In the genomic region with DNA sequence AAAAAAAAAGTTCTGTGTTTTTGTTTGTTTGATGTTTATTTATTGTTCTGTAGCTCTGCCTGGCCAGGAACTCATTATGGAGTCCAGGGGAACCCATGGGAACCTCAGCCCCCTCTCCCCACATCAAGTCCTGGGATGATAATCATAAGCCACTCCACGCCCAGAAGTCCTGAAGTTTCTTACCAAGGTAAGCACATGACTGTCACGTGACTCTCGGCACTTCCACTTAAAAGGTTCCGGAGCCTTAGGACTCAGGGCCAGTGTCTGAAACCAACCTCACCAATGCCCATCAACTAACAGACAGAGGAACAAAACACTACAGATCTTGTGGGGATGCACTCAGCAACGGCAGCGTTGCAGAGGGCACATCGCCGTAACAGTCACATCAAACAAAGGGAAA, we compare ENCODE assay signal across 28 mouse cellular contexts. TPM values are rescaled to one million over a fixed set of nuclear protein-coding genes. Genes with fewer than 3 reads are reported as not detected.
DNase-seq lines count a peak whose midpoint lies in the region; ATAC-seq and TF ChIP-seq lines count a peak whose summit lies in the region.
"Had no signal": no experiment of that assay in that cellular context is flagged by ENCODE, and none has a peak within 500 bp of the region (broad histone marks: within the 10 kb centered on the region; RNA-seq: fewer than 3 reads in every experiment).

No protein-coding gene starts in this region.

- 86% methylated on average over 8 of the region's 8 CpGs for WGBS in limb, embryonic 10.5 days
- WGBS in midbrain, embryonic 10.5 days, result 82% methylated on average over 8 of the region's 8 CpGs
- 84% methylated on average over 8 of the region's 8 CpGs for WGBS in intestine, postnatal 0 days

- peak; percentile 69 for DNase-seq in ZHBTc4 (ENCODE audit: low read depth, low spot score)
- no peak for DNase-seq in limb, embryonic 10.5 days (ENCODE audit: low spot score)
- no peak for DNase-seq in midbrain, embryonic 10.5 days (ENCODE audit: low spot score)
- no peak for DNase-seq in left cerebral cortex, adult 18-20 months (ENCODE audit: low spot score in 2 of 2)
- DNase-seq: adrenal gland, postnatal 10 days; adrenal gland, postnatal 36 days; B cell, adult 2 months; cerebellum, adult 11 months; cerebellum, adult 2 months; cerebellum, adult 9-11 months; cerebellum, postnatal 25 days; gastrocnemius, postnatal 10 days; heart, adult 11 months had no signal

- H3K9me3 ChIP-seq in E14TG2a.4 (ENCODE audit: low read length), result no peaks in the 10 kb centered on the region
- H3K9me3 ChIP-seq in limb, embryonic 10.5 days (replicated peaks), result peaks cover 3% of the 10 kb centered on the region; the same call in 1 of the 2 replicates
- peaks cover 6% of the 10 kb centered on the region for H3K9me3 ChIP-seq in midbrain, embryonic 10.5 days (replicated peaks)
- no peaks in the 10 kb centered on the region for H3K9me3 ChIP-seq in intestine, postnatal 0 days (ENCODE audit: control insufficient read depth)
- H3K9me3 ChIP-seq: embryonic facial prominence, embryonic 13.5 days; forebrain, embryonic 15.5 days; hindbrain, embryonic 13.5 days; intestine, embryonic 15.5 days had no signal

- H3K4me2 ChIP-seq in intestine, postnatal 0 days (replicated peaks; ENCODE audit: low read depth), result no peak overlapping the region
- H3K4me2 ChIP-seq: embryonic facial prominence, embryonic 13.5 days; forebrain, embryonic 12.5 days; forebrain, embryonic 15.5 days; heart, embryonic 11.5 days; hindbrain, embryonic 13.5 days; intestine, embryonic 15.5 days had no signal

- TF ChIP-seq CTCF in E14TG2a.4 (conservative IDR thresholded peaks at IDR 0.05; ENCODE audit: low read length), result no peak
- no peak for TF ChIP-seq CTCF in intestine, postnatal 0 days (IDR thresholded peaks at IDR 0.05; ENCODE audit: low read depth)

- no peak overlapping the region for H3K9ac ChIP-seq in intestine, postnatal 0 days (ENCODE audit: low read depth, low read length)
- H3K9ac ChIP-seq: embryonic facial prominence, embryonic 13.5 days; forebrain, embryonic 12.5 days; forebrain, embryonic 15.5 days; hindbrain, embryonic 13.5 days; intestine, embryonic 15.5 days had no signal

- no peak for ATAC-seq in intestine, postnatal 0 days
- ATAC-seq: forebrain, embryonic 15.5 days; hindbrain, embryonic 16.5 days; intestine, embryonic 15.5 days had no signal

- H3K4me1 ChIP-seq in E14TG2a.4 (replicated peaks; ENCODE audit: low read depth, low read length), result peaks cover 91% of the 10 kb centered on the region
- peaks cover 27% of the 10 kb centered on the region for H3K4me1 ChIP-seq in limb, embryonic 10.5 days
- H3K4me1 ChIP-seq in midbrain, embryonic 10.5 days, result no peaks in the 10 kb centered on the region
- no peaks in the 10 kb centered on the region for H3K4me1 ChIP-seq in intestine, postnatal 0 days (replicated peaks; ENCODE audit: control insufficient read depth, insufficient read depth, low read length)
- H3K4me1 ChIP-seq: forebrain, embryonic 12.5 days; forebrain, embryonic 15.5 days had no signal

- peaks cover 61% of the 10 kb centered on the region for H3K36me3 ChIP-seq in E14TG2a.4 (ENCODE audit: insufficient read depth, low read length)
- H3K36me3 ChIP-seq in limb, embryonic 10.5 days, result peaks cover 26% of the 10 kb centered on the region
- peaks cover 25% of the 10 kb centered on the region for H3K36me3 ChIP-seq in midbrain, embryonic 10.5 days
- H3K36me3 ChIP-seq in intestine, postnatal 0 days (ENCODE audit: control insufficient read depth, insufficient read depth), result no peaks in the 10 kb centered on the region
- H3K36me3 ChIP-seq: forebrain, embryonic 15.5 days; intestine, embryonic 15.5 days had no signal

- no peaks in the 10 kb centered on the region for H3K27me3 ChIP-seq in E14TG2a.4 (ENCODE audit: insufficient read depth, low read length)
- H3K27me3 ChIP-seq in limb, embryonic 10.5 days (ENCODE audit: low read depth, poor library complexity, severe bottlenecking), result no peaks in the 10 kb centered on the region
- H3K27me3 ChIP-seq in midbrain, embryonic 10.5 days (ENCODE audit: low read depth, poor library complexity, severe bottlenecking), result no peaks in the 10 kb centered on the region
- H3K27me3 ChIP-seq in intestine, postnatal 0 days (replicated peaks; ENCODE audit: control insufficient read depth, insufficient read depth, low read length), result no peaks in the 10 kb centered on the region
- H3K27me3 ChIP-seq: CH12.LX; embryonic facial prominence, embryonic 13.5 days; forebrain, embryonic 12.5 days; forebrain, embryonic 15.5 days; hindbrain, embryonic 13.5 days; intestine, embryonic 15.5 days had no signal

- peak overlapping the region; percentile 20; the same call in 1 of the 2 replicates for H3K4me3 ChIP-seq in E14TG2a.4 (replicated peaks; ENCODE audit: low read length)
- H3K4me3 ChIP-seq in limb, embryonic 10.5 days, result no peak overlapping the region
- no peak overlapping the region for H3K4me3 ChIP-seq in midbrain, embryonic 10.5 days
- no peak overlapping the region for H3K4me3 ChIP-seq in intestine, postnatal 0 days (ENCODE audit: low read depth, low read length)
- H3K4me3 ChIP-seq: embryonic facial prominence, embryonic 13.5 days; erythroblast, embryonic 14.5 days; forebrain, embryonic 12.5 days; forebrain, embryonic 15.5 days; hindbrain, embryonic 13.5 days; intestine, embryonic 15.5 days had no signal

- H3K27ac ChIP-seq in limb, embryonic 10.5 days, result 0 out of 2 replicates have a peak overlapping the region, but pooled peaks have one; percentile 26
- no peak overlapping the region for H3K27ac ChIP-seq in midbrain, embryonic 10.5 days (replicated peaks)
- H3K27ac ChIP-seq in intestine, postnatal 0 days (ENCODE audit: low read depth, low read length), result no peak overlapping the region
- H3K27ac ChIP-seq: embryonic facial prominence, embryonic 13.5 days; forebrain, embryonic 12.5 days; forebrain, embryonic 15.5 days; hindbrain, embryonic 13.5 days; intestine, embryonic 15.5 days had no signal

RNA-seq across cellular contexts. Expression of a gene that starts 23.9 kb away (rescaled TPM):
- polyA plus RNA-seq in limb, embryonic 10.5 days (2016; fragmentation: Nextera tagmentation; extraction: Ambion mirVana), result 26.2 and 28.1 TPM in 2 replicates
- polyA plus RNA-seq in midbrain, embryonic 10.5 days (2016; fragmentation: Nextera tagmentation; extraction: Ambion mirVana), result 35.8 and 36.1 TPM in 2 replicates
- polyA plus RNA-seq in intestine, postnatal 0 days (2015; fragmentation: Nextera tagmentation; extraction: Ambion mirVana), result 4.1 and 4.4 TPM in 2 replicates
- total RNA-seq in left cerebral cortex, adult 18-20 months (2021), result 1 to 10 TPM; 6.8 to 8.5 TPM

RNA-seq across cellular contexts. Expression of a gene that starts 58.4 kb away (rescaled TPM):
- polyA plus RNA-seq in limb, embryonic 10.5 days (2016; fragmentation: Nextera tagmentation; extraction: Ambion mirVana), result 0.13 and 0.36 TPM in 2 replicates
- polyA plus RNA-seq in midbrain, embryonic 10.5 days (2016; fragmentation: Nextera tagmentation; extraction: Ambion mirVana), result 0.25 and 0.26 TPM in 2 replicates
- polyA plus RNA-seq in intestine, postnatal 0 days (2015; fragmentation: Nextera tagmentation; extraction: Ambion mirVana), result 0.10 TPM in 1 of 2 replicates, not detected in the other
- total RNA-seq in left cerebral cortex, adult 18-20 months (2021), result under 1 TPM; 0.23 to 0.26 TPM
- total RNA-seq: adrenal gland, adult 18-20 months; adrenal gland, postnatal 36 days; common myeloid progenitor, adult 5-6 weeks; hematopoietic stem cell, adult 5-6 weeks; MEL had no signal
- polyA plus RNA-seq: forebrain, embryonic 12.5 days; heart, embryonic 11.5 days; hindbrain, embryonic 13.5 days had no signal
